Mouse (Mus musculus) liver, embryonic 14.5 days (tissue): ENCODE measurements around the gene Magi1.

Experiments used
- CTCF ChIP-seq: IDR thresholded peaks from 2 replicates; pipeline ENCODE4 v1.5.1; 2016; ENCODE audit warnings: antibody characterized with exemption, low read depth, control low read depth
- EP300 ChIP-seq: IDR thresholded peaks from 2 replicates; pipeline ENCODE4 v1.6.1; 2016; ENCODE audit warnings: antibody characterized with exemption, low read depth

DNA sequence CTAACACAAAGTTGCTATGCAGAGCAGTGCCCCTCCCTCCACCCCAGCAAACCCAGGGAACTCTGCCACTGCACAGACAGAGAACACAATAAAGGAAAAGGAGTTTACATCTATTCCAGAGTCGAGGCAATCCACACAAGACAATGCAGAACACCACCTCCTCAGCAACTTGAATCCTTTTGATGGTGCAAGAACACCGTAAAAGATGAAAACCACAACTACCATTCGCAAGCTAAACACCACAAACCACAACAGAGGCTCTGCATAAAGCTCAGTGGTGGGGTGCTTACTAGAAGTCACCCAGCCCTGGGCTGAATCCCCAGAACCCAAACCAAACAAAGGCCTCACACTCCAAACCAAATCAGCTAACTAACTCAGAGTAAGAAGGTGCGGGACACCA is 99.4 kb downstream of the Magi1 start:
- TF ChIP-seq CTCF: no peak
- TF ChIP-seq EP300: no peak
